Comparison of ENCODE assay signal across 8 mouse cellular contexts in the genomic region with DNA sequence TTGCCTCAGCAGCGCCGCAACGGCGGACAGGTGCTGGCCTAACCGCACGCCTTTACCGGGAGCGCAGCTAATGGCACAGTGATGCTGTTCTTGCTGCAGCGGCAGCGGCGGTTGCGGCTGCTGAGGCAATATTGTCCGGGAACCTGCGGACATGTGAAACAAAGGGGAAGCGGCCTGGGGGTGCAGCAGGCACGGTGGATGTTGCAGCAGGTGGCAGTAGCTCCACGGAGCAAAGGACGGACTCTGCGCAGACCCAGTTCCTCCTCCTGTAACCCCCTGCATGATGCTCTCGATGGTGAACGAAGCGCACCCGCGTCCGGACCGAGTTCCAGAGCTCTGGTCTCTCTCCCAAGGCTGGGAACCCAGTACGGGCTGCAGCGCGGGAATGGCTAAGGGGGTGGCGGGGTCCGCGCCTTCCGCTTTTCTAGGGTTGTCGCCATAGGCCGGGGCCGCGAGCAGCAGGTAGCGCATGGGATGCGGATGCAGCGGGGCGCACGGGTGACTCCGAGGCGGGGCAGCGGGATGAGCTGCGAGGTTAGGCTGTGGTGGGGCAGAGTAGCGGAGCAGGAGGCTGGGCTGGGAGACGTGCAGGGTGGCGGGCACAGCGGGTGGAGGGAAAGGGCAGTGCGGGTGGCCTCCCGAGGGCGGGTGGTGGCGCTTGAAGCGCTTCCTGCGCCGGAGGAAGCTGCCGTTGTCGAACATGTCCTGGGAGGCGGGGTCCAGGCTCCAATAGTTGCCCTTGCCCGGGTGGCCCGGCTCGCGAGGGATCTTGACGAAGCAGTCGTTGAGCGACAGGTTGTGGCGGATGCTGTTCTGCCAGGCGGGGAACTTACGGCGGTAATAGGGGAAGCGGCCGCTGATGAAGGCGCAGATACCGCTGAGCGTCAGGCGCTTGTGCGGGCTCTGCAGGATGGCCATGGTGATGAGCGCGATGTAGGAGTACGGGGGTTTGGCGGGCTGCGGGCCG. TPM values are rescaled to one million over a fixed set of nuclear protein-coding genes. Genes with fewer than 3 reads are reported as not detected.
A peak's percentile ranks its signal among the peaks of the same experiment; 100 is the strongest.
DNase-seq lines count a peak whose midpoint lies in the region; ATAC-seq and TF ChIP-seq lines count a peak whose summit lies in the region.

No protein-coding gene starts in this region.

- H3K9ac ChIP-seq in midbrain, postnatal 0 days (replicated peaks; ENCODE audit: low read length, poor library complexity, severe bottlenecking): no peak overlapping the region

- peaks cover 27% of the 10 kb centered on the region for H3K4me1 ChIP-seq in heart, embryonic 10.5 days
- H3K4me1 ChIP-seq in midbrain, postnatal 0 days (ENCODE audit: insufficient read depth, low read length): peaks cover 10% of the 10 kb centered on the region; the same call in 1 of the 2 replicates

- WGBS in heart, embryonic 10.5 days: under 1% methylated on average over 84 of the region's 84 CpGs
- under 1% methylated on average over 79 of the region's 84 CpGs for whole genome bisulfite sequencing in midbrain, postnatal 0 days

- ATAC-seq in granulocyte monocyte progenitor cell, adult 5-6 weeks (replicated peaks; ENCODE audit: poor library complexity, severe bottlenecking): peak; percentile 78
- ATAC-seq in midbrain, postnatal 0 days (ENCODE audit: low FRiP score): peak; percentile 47
- ATAC-seq in inflammation-experienced regulatory T-cells, adult 6 months: no peak

- peak overlapping the region; percentile 61 for H3K4me3 ChIP-seq in heart, embryonic 10.5 days
- H3K4me3 ChIP-seq in midbrain, postnatal 0 days (ENCODE audit: low read depth, low read length): peak overlapping the region; percentile 31

- TF ChIP-seq CTCF in midbrain, postnatal 0 days (IDR thresholded peaks at IDR 0.05): no peak

- peak; percentile 78 for DNase-seq in heart, embryonic 10.5 days (ENCODE audit: low spot score)
- no peak for DNase-seq in heart, adult 9 months (ENCODE audit: low spot score in 2 of 2)
- DNase-seq in ZHBTc4 (ENCODE audit: low read depth, low spot score): peak; percentile 72
- DNase-seq in kidney, postnatal 14 days: peak; percentile 6
- DNase-seq in midbrain, postnatal 0 days (ENCODE audit: low spot score): no peak
- DNase-seq in layer of hippocampus, adult 8-10 months (ENCODE audit: low spot score in 2 of 2): no peak

- 0 out of 2 replicates have a peak overlapping the region, but pooled peaks have one; percentile 9 for H3K27ac ChIP-seq in heart, embryonic 10.5 days
- no peak overlapping the region for H3K27ac ChIP-seq in midbrain, postnatal 0 days (ENCODE audit: low read depth, low read length)

- peaks cover 96% of the 10 kb centered on the region for H3K27me3 ChIP-seq in heart, embryonic 10.5 days (ENCODE audit: insufficient read depth, poor library complexity, severe bottlenecking)
- peaks cover 69% of the 10 kb centered on the region for H3K27me3 ChIP-seq in midbrain, postnatal 0 days (ENCODE audit: insufficient read depth, low read length)

- H3K36me3 ChIP-seq in heart, embryonic 10.5 days: no peaks in the 10 kb centered on the region
- no peaks in the 10 kb centered on the region for H3K36me3 ChIP-seq in midbrain, postnatal 0 days (ENCODE audit: insufficient read depth, low read length)

- H3K9me3 ChIP-seq in heart, embryonic 10.5 days: no peaks in the 10 kb centered on the region
- H3K9me3 ChIP-seq in midbrain, postnatal 0 days (ENCODE audit: low read length): no peaks in the 10 kb centered on the region

- H3K4me2 ChIP-seq in midbrain, postnatal 0 days (ENCODE audit: low read depth, low read length, poor library complexity, severe bottlenecking): peak overlapping the region; percentile 54

RNA-seq across cellular contexts. Expression of a gene that starts 1.1 kb away (rescaled TPM):
- not detected in 2 replicates for polyA plus RNA-seq in heart, embryonic 10.5 days (2016; fragmentation: Nextera tagmentation; extraction: Ambion mirVana)
- not detected in 2 replicates for total RNA-seq in granulocyte monocyte progenitor cell, adult 5-6 weeks (2014; fragmentation: Nextera tagmentation)
- total RNA-seq in granulocyte monocyte progenitor cell, adult 5-6 weeks (2017): not detected in 2 replicates
- total RNA-seq in midbrain, postnatal 0 days (2014; rRNA removed): not detected in 2 replicates
- polyA plus RNA-seq in midbrain, postnatal 0 days (2015; fragmentation: Nextera tagmentation; extraction: Ambion mirVana): not detected in 2 replicates
- not detected for polyA plus RNA-seq in inflammation-experienced regulatory T-cells, adult 6 months (2017; shearing (Covaris generic))
- total RNA-seq in layer of hippocampus, adult 8-10 months (2022): not detected

RNA-seq across cellular contexts. Expression of a gene that starts 24.4 kb away (rescaled TPM):
- polyA plus RNA-seq in heart, embryonic 10.5 days (2016; fragmentation: Nextera tagmentation; extraction: Ambion mirVana): 595 and 755 TPM in 2 replicates
- 290 and 306 TPM in 2 replicates for total RNA-seq in granulocyte monocyte progenitor cell, adult 5-6 weeks (2014; fragmentation: Nextera tagmentation)
- 175 and 360 TPM in 2 replicates for total RNA-seq in granulocyte monocyte progenitor cell, adult 5-6 weeks (2017)
- total RNA-seq in midbrain, postnatal 0 days (2014; rRNA removed): 35.6 and 54.8 TPM in 2 replicates
- polyA plus RNA-seq in midbrain, postnatal 0 days (2015; fragmentation: Nextera tagmentation; extraction: Ambion mirVana): 302 and 326 TPM in 2 replicates
- 100 to 1,000 TPM; 198 to 308 (median 215) TPM for polyA plus RNA-seq in inflammation-experienced regulatory T-cells, adult 6 months (2017; shearing (Covaris generic))
- total RNA-seq in layer of hippocampus, adult 8-10 months (2022): 100 to 1,000 TPM; 158 to 199 (median 174) TPM

RNA-seq across cellular contexts. Expression of a gene that starts 38.2 kb away (rescaled TPM):
- 3.2 and 3.6 TPM in 2 replicates for polyA plus RNA-seq in heart, embryonic 10.5 days (2016; fragmentation: Nextera tagmentation; extraction: Ambion mirVana)
- total RNA-seq in granulocyte monocyte progenitor cell, adult 5-6 weeks (2014; fragmentation: Nextera tagmentation): not detected in 2 replicates
- total RNA-seq in granulocyte monocyte progenitor cell, adult 5-6 weeks (2017): not detected in 2 replicates
- total RNA-seq in midbrain, postnatal 0 days (2014; rRNA removed): 11.7 TPM in 2 replicates
- 0.53 and 0.57 TPM in 2 replicates for polyA plus RNA-seq in midbrain, postnatal 0 days (2015; fragmentation: Nextera tagmentation; extraction: Ambion mirVana)
- polyA plus RNA-seq in inflammation-experienced regulatory T-cells, adult 6 months (2017; shearing (Covaris generic)): under 1 TPM in 1 of 3 experiments, not detected in 2; 0.27 TPM
- 1 to 10 TPM; 4.2 to 6.2 (median 5.7) TPM for total RNA-seq in layer of hippocampus, adult 8-10 months (2022)

Comparison
In these comparisons a context has a peak if more than half of its experiments do, and no peak if none do; other contexts are left out.
1. DNase-seq: peak in heart, embryonic 10.5 days (single experiment), ZHBTc4 (single experiment) and kidney, postnatal 14 days (single experiment); none in heart, adult 9 months (0 of 2), midbrain, postnatal 0 days (single experiment) and layer of hippocampus, adult 8-10 months (0 of 2).
2. RNA of a gene that starts 38.2 kb away (total RNA-seq): 11.7 TPM in midbrain, postnatal 0 days and 4.2 to 6.2 TPM in layer of hippocampus, adult 8-10 months; not detected in granulocyte monocyte progenitor cell, adult 5-6 weeks; every median in the first group is over 4 times any median in the second.